Mouse (Mus musculus) fibroblast of lung, adult 2 months (primary cell): ENCODE data around the gene Ccl3.

ENCODE experiments used
- DNase-seq: peaks from one replicate; pipeline ENCODE4 v3.0.0-alpha.2; 2011; ENCODE audit warnings: low read depth

Ccl3 gene

DNA sequence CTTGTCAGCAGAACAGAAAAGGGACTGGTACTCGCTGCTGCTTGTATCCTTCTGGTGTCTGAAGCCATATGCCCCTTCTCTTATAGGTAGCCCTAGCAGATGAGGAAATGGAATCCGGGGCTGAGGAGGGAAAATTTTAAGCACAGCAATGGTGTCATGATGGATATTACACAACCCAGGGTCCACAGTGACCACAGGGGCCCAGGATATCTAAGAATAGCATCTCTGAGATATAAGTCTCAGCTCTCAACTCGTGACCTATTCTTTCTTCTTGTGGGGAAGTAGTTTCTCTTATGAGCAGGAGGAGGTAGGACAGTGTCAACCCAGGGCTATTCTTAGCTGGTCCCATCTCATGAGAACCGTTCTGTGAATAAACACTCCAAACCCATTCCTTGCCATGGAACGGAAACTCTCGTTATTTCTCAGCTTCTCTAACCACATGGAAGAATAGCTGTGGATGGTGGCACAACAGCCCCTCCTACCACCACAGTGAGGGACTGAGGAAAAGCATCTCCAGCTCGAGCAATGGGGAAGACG lies at the start of gene Ccl3:
TSS of gene Ccl3 (minus strand) at position 51 of the 537 bp plus-strand sequence.
- no peak for DNase-seq

DNA sequence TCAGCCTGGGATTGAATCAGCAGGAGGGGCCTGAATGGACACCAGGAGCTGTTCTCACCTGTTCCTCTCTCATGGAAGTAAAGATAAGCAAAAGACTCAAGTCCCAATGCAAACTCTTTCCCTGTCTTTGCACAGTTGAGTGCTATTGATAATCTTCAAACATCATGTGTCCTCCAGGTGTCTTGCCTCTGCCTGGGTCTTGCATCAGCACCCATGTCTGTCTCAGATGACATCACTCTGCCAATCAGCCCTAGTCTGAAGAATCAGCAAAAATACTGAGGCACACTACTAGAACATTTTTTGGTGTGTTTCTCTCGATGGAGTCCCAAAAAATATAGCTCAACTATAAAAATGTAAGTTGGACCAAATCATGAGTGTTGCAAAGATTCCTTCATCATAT lies 42.9 kb upstream of the Ccl3 start:
- no peak for DNase-seq

DNA sequence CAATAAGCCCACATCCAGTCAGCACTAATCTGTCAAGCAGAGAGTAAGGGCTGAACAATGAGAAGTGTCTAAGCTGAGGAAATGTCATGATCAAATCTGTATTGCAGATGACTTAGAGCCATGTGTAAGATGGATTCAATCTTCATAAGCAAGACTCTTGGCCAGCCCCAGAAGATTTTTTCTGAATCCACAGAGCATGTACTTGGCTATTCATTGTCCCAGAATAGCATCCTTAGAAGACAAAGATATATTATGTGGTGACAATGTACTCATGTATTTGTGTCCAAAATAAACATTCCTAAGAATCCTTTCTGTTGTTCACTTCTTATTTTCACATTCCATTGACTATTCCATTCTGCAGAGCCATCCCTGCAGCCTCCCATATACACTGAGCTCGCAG lies 40.8 kb upstream of the Ccl3 start:
- no peak for DNase-seq

DNA sequence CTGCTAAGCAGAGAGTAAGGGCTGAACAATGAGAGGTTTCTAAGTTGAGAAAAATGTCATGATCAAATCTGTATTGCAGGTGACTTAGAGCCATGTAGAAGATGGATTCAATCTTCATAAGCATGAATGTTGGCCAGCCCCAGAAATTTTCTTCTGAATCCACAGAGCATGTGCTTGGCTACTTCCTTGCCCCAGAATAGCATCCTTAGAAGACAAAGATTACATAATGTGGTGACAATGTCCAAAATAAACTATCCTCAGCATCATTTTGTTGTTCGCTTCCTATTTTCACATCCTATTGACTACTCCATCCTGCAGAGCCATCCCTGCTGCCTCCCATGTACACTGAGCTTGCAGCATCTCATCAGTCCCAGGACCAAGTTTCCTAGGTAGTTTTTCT lies 26.5 kb upstream of the Ccl3 start:
- no peak for DNase-seq

DNA sequence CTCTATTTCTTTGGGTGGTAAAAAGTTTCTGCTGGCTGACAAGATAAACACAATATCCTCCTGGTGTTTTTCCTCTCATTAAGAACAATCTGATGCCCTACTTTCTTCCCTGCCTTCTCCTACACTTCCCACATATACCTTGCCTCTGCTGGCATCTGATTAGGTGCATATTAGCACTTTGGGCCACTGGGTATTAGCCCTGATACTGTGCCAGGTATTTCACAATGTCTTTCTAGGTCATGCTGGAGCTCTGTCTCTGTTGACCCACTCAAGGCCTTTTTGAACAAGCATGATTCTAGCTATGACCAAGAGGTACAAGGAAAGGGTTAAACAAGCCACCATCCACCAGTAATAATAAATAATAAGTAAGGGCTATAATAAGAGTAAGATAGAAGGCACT lies 22.6 kb upstream of the Ccl3 start:
- DNase-seq = no peak

DNA sequence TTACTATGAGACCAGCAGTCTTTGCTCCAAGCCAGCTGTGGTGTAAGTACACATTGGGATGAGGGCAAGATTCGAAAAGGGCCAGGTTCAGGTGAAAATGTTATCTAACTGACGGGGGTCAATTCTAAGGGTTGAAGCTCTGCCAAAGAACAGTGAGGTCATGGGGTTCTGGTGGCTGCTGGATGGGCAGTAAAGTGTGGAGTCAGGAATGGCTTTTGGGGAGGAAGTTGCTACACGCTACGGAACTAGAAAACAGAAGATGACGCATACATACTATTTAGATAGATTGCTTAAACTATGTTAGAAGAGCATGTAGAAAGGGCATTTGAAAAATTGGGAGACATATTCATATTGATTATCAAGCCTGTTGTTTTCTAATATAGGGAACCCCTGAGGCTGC lies 14.4 kb upstream of the Ccl3 start:
- DNase-seq = no peak

DNA sequence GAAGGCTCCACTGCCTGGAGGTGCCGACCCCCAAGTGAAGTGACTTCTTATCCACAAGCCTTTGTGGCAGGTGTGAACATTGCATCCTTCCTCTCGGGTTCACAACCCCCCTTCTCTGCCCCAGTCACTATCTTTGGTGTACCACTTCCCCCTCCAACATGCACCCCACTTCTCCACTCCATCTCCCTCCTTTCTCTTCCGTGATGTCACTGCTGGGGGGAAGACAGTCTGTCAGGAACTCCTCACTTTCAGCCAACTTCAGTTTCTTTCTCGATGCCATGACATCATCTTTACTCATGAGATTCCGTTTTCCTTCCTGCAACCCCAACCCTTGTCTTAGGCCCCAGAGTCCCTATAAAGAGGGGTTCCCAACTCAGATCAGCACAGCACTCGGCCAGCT lies 13.0 kb upstream of the Ccl3 start, which contains the start of gene Ccl4:
TSS of gene Ccl4 (plus strand) at position 381 of the 400 bp plus-strand sequence.
- DNase-seq = no peak

DNA sequence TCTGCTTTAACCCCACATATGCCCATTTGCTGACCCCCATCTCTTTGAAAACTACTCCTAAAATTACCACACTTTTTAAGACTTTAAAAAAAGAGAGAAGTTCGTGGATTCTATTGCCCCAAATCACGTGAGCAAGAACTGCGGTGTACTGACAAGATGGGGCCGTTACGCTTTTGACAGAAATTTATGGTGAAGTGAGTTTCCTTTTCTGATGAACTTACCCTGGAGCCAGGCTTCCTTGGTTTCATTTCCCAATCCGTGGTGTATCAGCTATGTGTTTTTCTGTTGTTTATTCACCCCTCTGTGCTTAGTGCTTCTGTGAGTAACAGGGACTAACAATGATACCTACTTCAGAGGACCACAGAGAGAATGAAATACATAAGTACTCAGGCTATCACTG lies 9.6 kb upstream of the Ccl3 start:
- no peak for DNase-seq

DNA sequence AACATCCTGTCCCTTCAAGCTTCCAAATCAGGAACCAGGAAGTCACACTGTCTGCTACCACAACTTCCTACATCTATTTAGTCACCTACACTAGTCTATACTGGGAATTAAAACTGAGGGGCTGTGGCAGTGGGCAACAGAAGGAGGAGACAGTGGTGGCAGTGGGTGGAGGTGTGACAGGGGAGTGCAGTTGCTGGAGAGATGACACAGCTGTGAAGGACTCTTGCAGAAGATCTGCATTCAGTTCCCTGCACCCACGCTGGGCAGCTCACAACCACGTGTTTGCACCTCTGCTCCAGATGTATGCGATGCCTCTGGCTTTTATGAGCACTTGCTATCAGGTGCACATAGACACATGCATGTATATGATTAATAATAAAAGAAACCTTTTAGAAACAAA lies 8.4 kb upstream of the Ccl3 start:
- DNase-seq = no peak

DNA sequence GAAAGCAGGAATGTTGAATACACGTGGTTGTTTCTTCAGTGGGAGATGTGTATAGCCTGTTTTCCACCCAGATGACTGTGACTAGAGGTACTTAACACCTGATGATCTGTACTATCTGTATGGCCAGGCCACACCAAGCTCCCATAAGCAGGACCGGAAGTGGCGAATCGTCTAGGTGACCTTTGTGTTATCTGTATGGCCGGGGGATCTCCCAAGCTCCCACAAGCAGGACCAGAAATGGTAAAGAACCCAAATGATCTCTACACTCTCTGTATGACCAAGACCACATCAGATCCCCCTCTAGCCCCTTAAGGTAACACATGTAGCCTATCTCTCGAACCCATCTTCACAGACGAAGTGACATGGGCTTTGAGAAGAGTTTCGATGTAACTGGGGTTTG lies 5.5 kb upstream of the Ccl3 start:
- DNase-seq = no peak

DNA sequence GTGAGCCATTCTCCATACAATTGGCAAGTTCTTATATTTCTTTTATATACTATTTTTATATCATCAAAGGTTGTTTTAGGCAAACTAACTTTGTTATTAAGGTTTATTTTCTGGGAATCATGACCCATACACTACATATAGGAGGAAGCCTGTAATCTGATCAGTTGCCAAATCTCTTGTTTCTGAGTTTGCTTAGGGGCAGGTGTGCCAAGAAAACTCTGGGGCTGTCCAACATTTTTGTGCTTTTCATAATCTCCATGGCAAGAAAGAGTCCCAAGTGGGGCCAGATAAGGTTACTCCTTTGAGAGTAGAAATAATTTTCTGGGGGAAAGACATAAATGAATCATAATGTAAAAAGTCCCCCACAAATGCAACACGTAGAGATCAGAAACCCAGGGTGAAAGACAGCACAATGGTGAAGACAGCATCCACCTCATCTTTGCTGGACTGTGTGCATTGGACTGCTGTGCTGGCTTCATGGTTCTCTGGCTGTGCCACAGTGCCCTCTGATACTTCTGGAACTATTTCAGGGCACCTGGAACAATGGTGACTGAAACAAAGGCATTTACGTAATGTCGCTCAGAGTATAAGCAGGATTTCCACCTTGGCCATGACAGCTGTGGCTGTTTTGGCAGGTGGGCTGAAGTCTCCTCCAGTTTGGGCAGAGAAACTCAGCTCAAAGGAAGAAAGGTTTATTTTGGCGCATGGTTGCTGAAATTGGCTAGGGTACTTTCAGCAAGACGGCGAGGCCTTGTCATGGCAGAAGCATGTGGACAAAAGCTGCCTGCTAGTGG lies 2.6 kb downstream of the Ccl3 start:
- no peak for DNase-seq

DNA sequence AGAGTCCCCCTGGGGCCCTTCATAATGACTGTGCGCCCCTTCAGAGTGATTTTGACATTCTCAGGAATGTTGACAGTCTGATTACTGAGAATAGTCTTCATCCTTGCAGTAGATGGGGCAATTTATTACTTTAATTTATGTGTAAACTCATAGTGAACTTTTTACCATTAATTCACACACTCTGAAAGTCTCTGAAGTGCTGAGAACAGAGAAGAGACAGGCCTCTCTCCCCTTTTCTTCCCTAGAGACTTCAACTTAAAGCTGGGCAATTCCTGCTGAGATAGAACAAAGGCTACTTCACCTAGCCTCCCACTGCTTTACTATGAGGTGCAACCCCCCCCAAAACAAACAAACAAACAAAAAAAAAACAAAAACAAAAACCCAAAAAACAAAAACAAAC lies 3.6 kb downstream of the Ccl3 start, which contains the start of gene Rpl9-ps1:
TSS of gene Rpl9-ps1 (minus strand) at position 101 of the 400 bp plus-strand sequence.
- no peak for DNase-seq

DNA sequence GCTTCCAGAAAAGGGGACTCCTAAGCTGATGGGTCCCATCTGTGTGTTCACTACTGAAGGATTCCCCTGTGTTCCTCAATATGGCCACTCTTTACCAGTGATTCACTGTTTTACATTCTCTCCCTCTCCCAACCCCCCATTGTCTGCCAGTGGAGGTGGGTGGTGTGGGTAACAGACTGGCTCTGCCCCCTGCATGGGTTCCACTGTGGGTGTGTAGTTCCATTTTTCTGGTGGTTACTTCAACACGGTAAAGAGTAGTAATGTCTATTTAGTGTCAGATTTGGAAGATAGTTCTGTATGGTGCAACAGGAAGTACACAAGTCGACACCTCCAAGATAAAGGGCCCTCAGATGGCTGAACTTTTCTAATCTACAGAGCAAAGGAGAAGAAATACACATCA lies 7.9 kb downstream of the Ccl3 start:
- no peak for DNase-seq

DNA sequence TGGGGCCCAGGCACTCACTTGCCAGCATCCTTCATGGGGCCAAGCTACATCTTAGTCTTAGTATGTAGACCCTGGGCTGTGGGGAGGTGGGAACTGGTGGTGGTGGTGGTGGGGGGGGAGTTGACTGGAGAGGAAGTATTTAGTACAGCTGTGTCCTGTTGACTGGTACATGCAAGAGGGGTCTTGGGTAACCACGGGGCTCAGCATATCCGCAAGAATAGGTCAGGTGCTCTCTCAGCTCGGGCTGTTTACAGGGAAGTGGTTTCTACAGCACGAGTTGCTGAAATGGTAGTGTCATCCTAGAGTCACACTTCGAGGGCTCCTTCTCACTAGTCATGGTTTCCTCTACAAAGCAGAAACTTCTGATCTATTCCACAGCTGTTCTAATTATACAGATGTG lies 9.0 kb downstream of the Ccl3 start:
- DNase-seq = no peak

DNA sequence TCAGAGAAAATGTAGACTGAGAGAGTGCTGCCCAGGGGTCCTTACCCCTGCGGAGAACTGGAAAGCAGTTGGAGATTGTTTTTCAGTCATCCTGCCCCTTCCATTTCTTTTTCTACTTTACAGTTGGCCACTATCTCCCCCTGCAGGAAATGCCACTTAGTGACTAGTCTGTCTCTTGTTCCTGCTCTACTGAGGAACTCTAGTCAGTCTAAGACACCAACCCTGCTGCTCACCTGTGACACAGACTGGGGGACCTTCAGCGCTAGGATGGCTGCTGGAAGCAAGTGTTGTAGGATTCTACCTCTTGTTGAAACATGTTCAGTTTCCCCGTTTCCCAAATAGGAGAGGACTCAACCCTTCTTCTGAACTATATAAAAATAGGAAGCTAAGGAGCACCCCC lies 9.6 kb downstream of the Ccl3 start:
- no peak for DNase-seq

DNA sequence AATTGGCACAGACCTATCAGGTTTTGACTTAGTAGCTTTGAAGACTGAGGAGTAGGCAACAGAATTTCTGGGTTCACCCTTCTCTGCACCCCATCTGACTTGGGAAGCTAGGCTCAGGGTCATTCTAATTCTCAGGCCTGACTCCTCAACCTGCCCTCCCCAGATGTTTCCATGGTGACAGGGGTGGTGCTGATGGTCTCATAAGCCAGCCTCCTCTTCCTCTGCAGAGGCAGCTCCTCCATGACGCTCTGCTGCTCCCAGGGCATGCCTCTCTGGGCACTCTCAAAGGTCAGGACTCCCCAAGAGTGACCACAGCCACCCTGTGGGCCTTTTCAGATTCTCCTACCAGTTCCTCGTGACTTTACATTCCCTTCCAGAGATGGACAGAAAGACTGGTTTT lies 10.2 kb downstream of the Ccl3 start:
- DNase-seq = no peak

DNA sequence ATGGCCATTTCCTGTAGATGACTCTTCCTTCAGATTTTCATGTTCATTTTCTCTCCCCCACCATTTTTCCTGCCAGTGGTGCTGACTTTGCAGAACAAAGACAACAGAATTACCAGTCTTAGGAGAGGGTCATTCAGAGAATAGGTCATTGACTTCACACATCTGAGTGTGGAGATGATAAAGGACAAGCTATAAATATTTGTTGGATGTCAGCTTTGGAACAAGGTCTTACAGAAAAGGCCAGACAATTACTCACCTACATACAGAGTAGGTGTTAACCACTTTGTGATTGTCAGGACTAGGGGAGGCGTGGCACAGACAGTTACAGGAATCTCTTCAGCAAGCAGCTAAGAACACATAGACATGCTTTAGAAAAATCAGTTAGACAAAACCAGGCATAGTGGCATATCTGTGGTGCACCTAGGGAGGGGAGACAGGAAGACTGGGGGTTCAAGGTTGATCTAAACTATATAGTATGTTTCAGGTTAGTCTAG lies 12.4 kb downstream of the Ccl3 start:
- DNase-seq = no peak

DNA sequence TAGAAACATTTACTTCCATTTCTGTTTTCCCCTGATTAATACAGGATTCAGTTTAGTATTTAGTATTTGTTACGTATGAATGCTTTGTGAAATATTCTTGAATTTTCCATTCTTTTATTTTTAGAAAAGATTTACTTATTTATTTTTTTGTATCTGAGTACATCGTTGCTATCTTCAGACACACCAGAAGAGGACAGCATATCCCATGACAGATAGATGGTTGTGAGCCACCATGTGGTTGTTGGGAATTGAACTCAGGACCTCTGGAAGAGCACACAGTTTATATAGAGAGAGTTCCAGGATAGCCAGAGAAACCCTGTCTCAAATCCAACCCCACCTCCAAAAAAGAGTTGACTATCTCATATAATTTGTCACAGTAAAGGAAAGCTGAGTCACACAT lies 14.3 kb downstream of the Ccl3 start:
- no peak for DNase-seq

DNA sequence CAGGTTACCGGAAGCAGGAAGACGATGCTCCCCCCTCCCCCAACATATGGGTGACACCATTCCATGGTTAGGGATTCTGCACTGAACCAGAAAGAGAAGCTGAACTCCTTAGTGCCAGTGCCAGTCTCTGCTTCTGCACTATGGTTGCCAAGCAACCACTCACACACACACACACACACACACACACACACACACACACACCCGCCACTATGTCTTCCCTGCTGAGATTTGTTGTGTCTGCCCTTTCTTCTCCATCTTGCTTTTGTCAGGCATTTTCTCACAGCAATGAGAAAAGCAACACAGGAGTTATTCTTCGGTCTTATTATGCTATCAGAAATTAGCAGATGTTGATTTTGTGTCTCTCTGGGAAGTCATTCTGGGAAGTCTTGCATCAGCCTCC lies 14.7 kb downstream of the Ccl3 start:
- DNase-seq = no peak

DNA sequence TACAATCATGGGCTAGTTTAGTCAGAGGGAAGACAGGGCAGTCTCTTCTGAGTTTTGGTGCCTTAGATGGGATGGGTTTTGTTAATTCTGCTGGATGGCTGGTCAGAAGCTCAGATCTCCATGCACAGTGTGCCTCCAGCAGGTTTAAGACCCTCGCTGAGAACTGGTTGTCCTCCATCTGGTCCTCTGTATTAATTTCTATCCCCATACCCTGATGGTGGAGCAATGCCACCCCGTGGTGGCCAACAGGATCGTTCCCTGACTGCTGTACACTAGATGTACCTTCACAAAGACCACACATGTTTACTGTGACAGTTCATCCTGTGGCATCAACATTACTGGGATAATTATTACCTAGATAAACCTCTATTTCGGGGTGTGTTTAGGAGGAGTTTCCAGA lies 16.4 kb downstream of the Ccl3 start:
- DNase-seq = no peak

DNA sequence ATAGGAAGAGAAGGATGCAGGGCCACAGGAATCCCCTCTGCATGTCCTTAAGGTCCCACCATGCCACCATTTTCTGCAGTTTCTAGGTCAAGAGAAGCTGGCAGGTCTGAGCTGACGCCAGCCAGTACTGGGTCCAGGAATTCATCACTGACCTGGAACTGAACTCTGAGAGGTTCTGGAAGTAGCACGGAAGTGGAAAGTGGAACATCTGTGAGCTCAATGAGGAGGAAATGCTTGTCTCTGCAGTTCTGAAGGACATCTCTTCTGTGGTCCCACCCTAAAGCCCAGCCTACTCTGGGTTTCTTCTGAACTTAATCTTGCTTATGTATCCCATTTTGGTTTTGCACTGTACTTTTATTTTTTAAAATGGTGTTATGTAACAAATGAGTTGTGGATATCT lies 18.1 kb downstream of the Ccl3 start:
- no peak for DNase-seq

DNA sequence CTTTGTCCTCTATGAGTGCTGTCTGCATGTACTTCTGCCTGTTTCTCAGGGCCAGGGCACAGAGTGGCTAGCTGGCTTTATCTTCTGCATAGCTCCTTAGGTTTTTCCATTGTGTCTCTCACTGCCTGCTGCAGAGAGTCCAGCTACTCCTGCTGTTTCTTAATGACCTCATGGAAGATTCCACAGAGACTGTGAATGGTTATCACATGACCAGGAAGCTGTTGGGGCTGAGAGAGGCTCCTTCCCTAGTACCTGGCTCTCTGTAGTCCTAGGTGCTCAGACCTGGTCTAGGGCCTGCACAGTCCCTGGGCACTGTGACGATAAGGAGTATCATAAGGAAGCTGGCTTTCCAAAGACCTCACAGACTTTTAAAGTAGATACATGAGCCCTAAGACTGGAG lies 18.5 kb downstream of the Ccl3 start:
- DNase-seq = no peak

DNA sequence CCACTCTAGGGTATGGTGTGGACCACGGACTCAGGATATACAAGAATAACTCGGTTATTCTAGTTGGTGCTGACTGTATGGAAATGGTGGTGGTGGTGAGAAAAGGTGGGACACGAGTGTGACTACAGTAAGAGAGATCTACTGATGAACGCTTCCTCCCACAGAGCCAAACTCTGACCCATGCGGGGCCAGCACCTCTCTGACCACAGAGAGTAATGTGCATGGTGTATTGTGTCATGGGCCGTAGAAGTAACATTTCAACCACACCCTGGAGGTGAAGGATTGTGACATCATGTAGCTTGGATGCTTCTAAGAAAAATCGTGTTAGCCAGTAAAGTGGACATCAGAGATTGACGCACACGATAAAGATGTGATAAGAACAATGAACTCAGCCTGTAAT lies 20.3 kb downstream of the Ccl3 start:
- DNase-seq = no peak

DNA sequence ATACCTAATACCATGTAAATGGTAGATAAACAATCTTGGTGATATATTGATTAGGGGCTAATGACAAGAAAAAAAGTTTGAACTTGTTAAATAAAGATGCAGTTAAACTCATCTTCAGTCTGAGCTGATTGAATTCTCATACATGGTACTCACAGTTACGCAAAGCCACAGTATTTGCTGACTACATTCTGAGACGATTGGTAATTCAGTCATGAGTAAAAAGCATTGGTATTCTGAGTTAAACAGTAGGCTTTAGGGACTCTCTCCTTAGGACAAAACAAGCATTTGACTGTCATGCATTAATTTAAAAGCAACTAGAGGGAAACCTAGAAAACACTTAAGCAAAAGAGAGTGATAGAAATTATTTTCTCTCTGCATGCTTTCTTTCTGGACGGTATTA lies 25.6 kb downstream of the Ccl3 start:
- DNase-seq = no peak
